Mouse (Mus musculus) kidney, adult 9 months (tissue): ENCODE data around the gene Tsks.

Experiments
- DNase-seq: peaks from one replicate; pipeline ENCODE4 v3.0.0; 2022

The Tsks gene

GRCm38 (mm10) chr7:44983085-44983484 is 40.1 kb downstream of the Tsks start:
- peak; percentile 93 for DNase-seq

- DNase-seq: no peak
Observed at GRCm38 (mm10) chr7:44983944-44984832, 41.2 kb downstream of the Tsks start.

- DNase-seq: no peak
Observed at GRCm38 (mm10) chr7:44984833-44985164, 41.8 kb downstream of the Tsks start.

GRCm38 (mm10) chr7:44985595-44986191 is 42.7 kb downstream of the Tsks start:
- DNase-seq: peak; percentile 73

- peak; percentile 100 for DNase-seq
Observed at GRCm38 (mm10) chr7:44986192-44986878, 43.3 kb downstream of the Tsks start, which contains the start of gene Prmt1. Prmt1 (minus strand) TSS chr7:44986568.

GRCm38 (mm10) chr7:44986879-44987718 is 44.1 kb downstream of the Tsks start:
- no peak for DNase-seq

- DNase-seq: no peak
Observed at GRCm38 (mm10) chr7:44996672-44997071, 53.7 kb downstream of the Tsks start.

- DNase-seq: peak; percentile 98
Observed at GRCm38 (mm10) chr7:44997231-44997939, 54.4 kb downstream of the Tsks start, which contains the start of gene Irf3. Irf3 (plus strand) TSS chr7:44997648.

- no peak for DNase-seq
Observed at GRCm38 (mm10) chr7:44997940-44998428, 55.0 kb downstream of the Tsks start.

- DNase-seq: peak; percentile 87
Observed at GRCm38 (mm10) chr7:44998501-44998955, 55.5 kb downstream of the Tsks start, which contains the start of gene Bcl2l12. Bcl2l12 (minus strand) TSS chr7:44998712.

- peak; percentile 60 for DNase-seq
Observed at GRCm38 (mm10) chr7:44999753-45000152, 56.7 kb downstream of the Tsks start.

- no peak for DNase-seq
Observed at GRCm38 (mm10) chr7:45000539-45001114, 57.6 kb downstream of the Tsks start.

GRCm38 (mm10) chr7:45002440-45002839 is 59.4 kb downstream of the Tsks start:
- no peak for DNase-seq

GRCm38 (mm10) chr7:45004546-45004945 is 61.5 kb downstream of the Tsks start:
- no peak for DNase-seq

GRCm38 (mm10) chr7:45005321-45005992 is 62.5 kb downstream of the Tsks start:
- DNase-seq: no peak

GRCm38 (mm10) chr7:45006503-45006902 is 63.5 kb downstream of the Tsks start:
- DNase-seq: no peak

- DNase-seq: no peak
Observed at GRCm38 (mm10) chr7:45007141-45007540, 64.1 kb downstream of the Tsks start.
